Mouse (Mus musculus): ENCODE results near the gene Rtn4rl1. TPM values are rescaled to one million over a fixed set of nuclear protein-coding genes. Genes with fewer than 3 reads are reported as not detected.

Rtn4rl1 gene
- polyA plus RNA-seq, 1 experiment: 11.1 TPM

GRCm38 (mm10) chr11:75261730-75262129 lies 68.1 kb downstream of the Rtn4rl1 start:
- WGBS: 84% methylated on average over 4 of the region's 4 CpGs
- no peak for TF ChIP-seq CTCF (IDR thresholded peaks at IDR 0.05; ENCODE audit: extremely low read depth, insufficient read depth, insufficient read length, insufficient replicate concordance)
- no peak for TF ChIP-seq POLR2A (IDR thresholded peaks at IDR 0.05; ENCODE audit: low read depth, low read length)
- no peaks in the 10 kb centered on the region for H3K27me3 ChIP-seq (ENCODE audit: control insufficient read depth, insufficient read depth, low read length)
- H3K4me3 ChIP-seq (ENCODE audit: extremely low read depth, insufficient read depth, insufficient read length): no peak overlapping the region
- no peak for DNase-seq (ENCODE audit: low read depth in 1 of 2, low spot score in 2 of 2)
- no peaks in the 10 kb centered on the region for H3K36me3 ChIP-seq (ENCODE audit: control insufficient read depth, insufficient read depth, low read length)
- peak overlapping the region; percentile 11 for H3K27ac ChIP-seq (ENCODE audit: insufficient read depth, low read length)
- peaks cover 5% of the 10 kb centered on the region; the same call in 1 of the 2 replicates for H3K4me1 ChIP-seq (ENCODE audit: control insufficient read depth, insufficient read depth, insufficient read length)

- no peak for DNase-seq (ENCODE audit: low read depth in 1 of 2, low spot score in 2 of 2)
- peaks cover 5% of the 10 kb centered on the region; the same call in 1 of the 2 replicates for H3K4me1 ChIP-seq (ENCODE audit: control insufficient read depth, insufficient read depth, insufficient read length)
Observed at GRCm38 (mm10) chr11:75262181-75262580, 68.6 kb downstream of the Rtn4rl1 start.

GRCm38 (mm10) chr11:75262791-75263190 lies 69.2 kb downstream of the Rtn4rl1 start:
- Histone ChIP-seq H3K36me3 (ENCODE audit: control insufficient read depth, insufficient read depth, low read length) (no peaks in the 10 kb centered on the region), H3K4me1 (ENCODE audit: control insufficient read depth, insufficient read depth, insufficient read length) (peaks cover 5% of the 10 kb centered on the region; the same call in 1 of the 2 replicates), H3K27me3 (ENCODE audit: control insufficient read depth, insufficient read depth, low read length) (no peaks in the 10 kb centered on the region), H3K27ac (ENCODE audit: insufficient read depth, low read length) (peak overlapping the region; percentile 37; the same call in 1 of the 2 replicates), H3K4me3 (ENCODE audit: extremely low read depth, insufficient read depth, insufficient read length) (no peak overlapping the region)
- DNase-seq (ENCODE audit: low read depth in 1 of 2, low spot score in 2 of 2): no peak
- TF ChIP-seq POLR2A (IDR thresholded peaks at IDR 0.05; ENCODE audit: low read depth, low read length) (no peak), CTCF (IDR thresholded peaks at IDR 0.05; ENCODE audit: extremely low read depth, insufficient read depth, insufficient read length, insufficient replicate concordance) (no peak)
- 39% methylated on average over 5 of the region's 5 CpGs for WGBS

More at GRCm38 (mm10) chr11:75262181-75262580, 68.6 kb downstream of the Rtn4rl1 start:
- WGBS: 79% methylated on average over 3 of the region's 3 CpGs
- Histone ChIP-seq H3K4me3 (ENCODE audit: extremely low read depth, insufficient read depth, insufficient read length) (no peak overlapping the region), H3K27ac (ENCODE audit: insufficient read depth, low read length) (no peak overlapping the region), H3K27me3 (ENCODE audit: control insufficient read depth, insufficient read depth, low read length) (no peaks in the 10 kb centered on the region), H3K36me3 (ENCODE audit: control insufficient read depth, insufficient read depth, low read length) (no peaks in the 10 kb centered on the region)
- TF ChIP-seq CTCF (IDR thresholded peaks at IDR 0.05; ENCODE audit: extremely low read depth, insufficient read depth, insufficient read length, insufficient replicate concordance) (no peak), POLR2A (IDR thresholded peaks at IDR 0.05; ENCODE audit: low read depth, low read length) (no peak)

GRCm38 (mm10) chr11:75263274-75263963 lies 69.8 kb downstream of the Rtn4rl1 start:
- Histone ChIP-seq H3K27me3 (ENCODE audit: control insufficient read depth, insufficient read depth, low read length) (no peaks in the 10 kb centered on the region), H3K4me3 (ENCODE audit: extremely low read depth, insufficient read depth, insufficient read length) (no peak overlapping the region), H3K27ac (ENCODE audit: insufficient read depth, low read length) (peak overlapping the region; percentile 37; the same call in 1 of the 2 replicates), H3K36me3 (ENCODE audit: control insufficient read depth, insufficient read depth, low read length) (no peaks in the 10 kb centered on the region), H3K4me1 (ENCODE audit: control insufficient read depth, insufficient read depth, insufficient read length) (peaks cover 5% of the 10 kb centered on the region; the same call in 1 of the 2 replicates)
- 89% methylated on average over 15 of the region's 15 CpGs for WGBS
- DNase-seq (ENCODE audit: low read depth in 1 of 2, low spot score in 2 of 2): no peak
- TF ChIP-seq POLR2A (IDR thresholded peaks at IDR 0.05; ENCODE audit: low read depth, low read length) (no peak), CTCF (IDR thresholded peaks at IDR 0.05; ENCODE audit: extremely low read depth, insufficient read depth, insufficient read length, insufficient replicate concordance) (no peak)

- no peak for DNase-seq (ENCODE audit: low read depth in 1 of 2, low spot score in 2 of 2)
- Histone ChIP-seq H3K4me3 (ENCODE audit: extremely low read depth, insufficient read depth, insufficient read length) (no peak overlapping the region), H3K27me3 (ENCODE audit: control insufficient read depth, insufficient read depth, low read length) (no peaks in the 10 kb centered on the region), H3K36me3 (ENCODE audit: control insufficient read depth, insufficient read depth, low read length) (no peaks in the 10 kb centered on the region), H3K27ac (ENCODE audit: insufficient read depth, low read length) (no peak overlapping the region), H3K4me1 (ENCODE audit: control insufficient read depth, insufficient read depth, insufficient read length) (peaks cover 5% of the 10 kb centered on the region; the same call in 1 of the 2 replicates)
- 77% methylated on average over 6 of the region's 6 CpGs for WGBS
- no peak for TF ChIP-seq CTCF (IDR thresholded peaks at IDR 0.05; ENCODE audit: extremely low read depth, insufficient read depth, insufficient read length, insufficient replicate concordance)
- no peak for TF ChIP-seq POLR2A (IDR thresholded peaks at IDR 0.05; ENCODE audit: low read depth, low read length)
Observed at GRCm38 (mm10) chr11:75263964-75264312, 70.4 kb downstream of the Rtn4rl1 start.

GRCm38 (mm10) chr11:75264550-75264949 lies 71.0 kb downstream of the Rtn4rl1 start:
- peaks cover 5% of the 10 kb centered on the region; the same call in 1 of the 2 replicates for H3K4me1 ChIP-seq (ENCODE audit: control insufficient read depth, insufficient read depth, insufficient read length)
- WGBS: 87% methylated on average over 6 of the region's 6 CpGs
- no peaks in the 10 kb centered on the region for H3K27me3 ChIP-seq (ENCODE audit: control insufficient read depth, insufficient read depth, low read length)
- DNase-seq (ENCODE audit: low read depth in 1 of 2, low spot score in 2 of 2): no peak
- no peak for TF ChIP-seq POLR2A (IDR thresholded peaks at IDR 0.05; ENCODE audit: low read depth, low read length)
- no peak for TF ChIP-seq CTCF (IDR thresholded peaks at IDR 0.05; ENCODE audit: extremely low read depth, insufficient read depth, insufficient read length, insufficient replicate concordance)
- no peaks in the 10 kb centered on the region for H3K36me3 ChIP-seq (ENCODE audit: control insufficient read depth, insufficient read depth, low read length)
- no peak overlapping the region for H3K4me3 ChIP-seq (ENCODE audit: extremely low read depth, insufficient read depth, insufficient read length)
- no peak overlapping the region for H3K27ac ChIP-seq (ENCODE audit: insufficient read depth, low read length)

GRCm38 (mm10) chr11:75265545-75265944 lies 72.0 kb downstream of the Rtn4rl1 start:
- Histone ChIP-seq H3K4me3 (ENCODE audit: extremely low read depth, insufficient read depth, insufficient read length) (no peak overlapping the region), H3K4me1 (ENCODE audit: control insufficient read depth, insufficient read depth, insufficient read length) (peaks cover 5% of the 10 kb centered on the region; the same call in 1 of the 2 replicates), H3K27ac (ENCODE audit: insufficient read depth, low read length) (no peak overlapping the region), H3K27me3 (ENCODE audit: control insufficient read depth, insufficient read depth, low read length) (no peaks in the 10 kb centered on the region), H3K36me3 (ENCODE audit: control insufficient read depth, insufficient read depth, low read length) (no peaks in the 10 kb centered on the region)
- TF ChIP-seq CTCF (IDR thresholded peaks at IDR 0.05; ENCODE audit: extremely low read depth, insufficient read depth, insufficient read length, insufficient replicate concordance) (no peak), POLR2A (IDR thresholded peaks at IDR 0.05; ENCODE audit: low read depth, low read length) (no peak)
- 96% methylated on average over 15 of the region's 15 CpGs for WGBS
- DNase-seq (ENCODE audit: low read depth in 1 of 2, low spot score in 2 of 2): no peak
